Mouse (Mus musculus): ENCODE results near the gene Crb1.
"Not testable (repeated sequence)": the region's sequence is repeated elsewhere in the genome, so short reads cannot be mapped to it uniquely, and the experiment has no call there.

Crb1 gene

GRCm38 (mm10) chr1:139376638-139377286 is at the start of gene Crb1:
Gene Crb1 (minus strand): TSS chr1:139377100.
- peak; percentile 31; the same call in 1 of the 2 replicates for ATAC-seq (ENCODE audit: insufficient number of reproducible peaks, low FRiP score, low TSS enrichment)

DNA sequence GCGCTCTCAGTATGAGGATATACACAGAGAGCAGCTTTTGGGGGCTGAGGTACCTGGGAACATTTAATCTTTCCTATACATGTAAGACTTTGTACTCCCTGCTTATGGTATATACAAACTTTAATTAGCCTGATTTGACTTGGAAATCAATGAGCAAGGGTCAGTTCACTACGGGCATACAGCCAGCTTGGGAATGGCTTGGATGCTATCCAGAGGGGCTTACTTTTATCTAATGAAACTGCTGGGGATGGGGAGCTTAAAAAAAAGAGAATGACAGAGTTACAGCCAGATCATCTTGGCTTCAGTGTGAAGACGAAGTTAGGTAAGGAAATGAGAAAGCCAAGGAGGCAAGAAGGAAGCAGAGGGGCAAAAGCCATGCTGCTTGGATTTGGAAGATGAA is 48.1 kb upstream of the Crb1 start:
- no peak for ATAC-seq (ENCODE audit: insufficient number of reproducible peaks, low FRiP score, low TSS enrichment)

DNA sequence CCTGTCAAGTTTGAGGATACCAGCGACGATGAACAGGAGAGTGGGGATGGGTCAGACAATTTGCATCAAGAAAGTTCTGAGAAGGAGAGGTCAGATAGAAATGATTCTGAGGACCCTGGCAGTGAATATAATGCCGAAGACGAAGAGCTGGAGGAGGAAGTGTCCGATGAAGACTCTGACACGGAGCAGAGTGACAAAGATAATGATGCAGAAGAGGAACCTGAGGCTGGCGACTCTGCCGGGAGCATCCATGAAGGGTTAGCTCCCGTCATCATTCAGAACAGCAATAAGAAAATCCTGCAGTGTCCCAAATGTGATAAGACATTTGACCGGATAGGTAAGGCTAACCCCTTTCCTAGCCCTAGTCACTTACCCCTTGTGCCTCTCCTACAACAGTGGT is 47.0 kb upstream of the Crb1 start:
- no peak for ATAC-seq (ENCODE audit: insufficient number of reproducible peaks, low FRiP score, low TSS enrichment)

DNA sequence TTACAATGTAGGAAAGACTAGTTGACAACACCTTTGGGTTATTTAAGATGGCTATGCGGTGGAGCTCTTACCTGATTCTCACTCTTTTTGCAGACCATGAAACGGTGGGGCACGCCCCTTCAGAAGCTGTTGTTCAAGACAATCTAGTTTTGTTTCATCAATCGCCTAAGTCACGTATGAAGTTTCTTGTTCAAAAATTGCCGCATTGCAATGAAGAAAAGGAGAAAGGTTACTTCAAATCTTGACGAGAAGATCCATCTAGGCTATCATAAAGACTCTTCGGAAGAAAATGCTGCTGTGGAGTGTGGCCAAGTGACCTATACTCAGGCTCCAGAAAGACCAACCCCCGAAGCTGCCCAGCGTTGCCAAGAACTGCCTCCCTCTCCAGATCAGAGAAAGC is 46.0 kb upstream of the Crb1 start:
- no peak for ATAC-seq (ENCODE audit: insufficient number of reproducible peaks, low FRiP score, low TSS enrichment)

GRCm38 (mm10) chr1:139421875-139422791 is 45.2 kb upstream of the Crb1 start, which contains the start of gene Zbtb41:
Gene Zbtb41 (plus strand): TSS chr1:139422288.
- peak; percentile 94 for ATAC-seq (ENCODE audit: insufficient number of reproducible peaks, low FRiP score, low TSS enrichment)

DNA sequence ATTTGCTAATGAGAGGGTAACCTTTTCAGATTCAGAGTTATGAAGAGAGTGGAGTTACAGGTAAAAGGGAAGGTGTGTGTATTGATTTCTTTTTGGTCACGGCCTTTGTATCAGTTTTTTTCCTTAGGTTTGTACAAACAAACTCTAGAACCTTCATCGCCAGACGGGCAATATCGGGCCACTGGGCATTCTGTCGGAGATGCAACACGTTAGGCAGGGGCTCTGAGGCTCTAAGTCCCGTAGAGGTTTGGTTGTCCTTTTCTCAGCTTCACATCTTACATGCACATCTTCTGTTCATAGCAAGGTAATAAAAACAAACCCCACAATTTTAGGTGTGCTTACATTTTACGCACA is 44.6 kb upstream of the Crb1 start:
- ATAC-seq (ENCODE audit: insufficient number of reproducible peaks, low FRiP score, low TSS enrichment) = peak; percentile 26

DNA sequence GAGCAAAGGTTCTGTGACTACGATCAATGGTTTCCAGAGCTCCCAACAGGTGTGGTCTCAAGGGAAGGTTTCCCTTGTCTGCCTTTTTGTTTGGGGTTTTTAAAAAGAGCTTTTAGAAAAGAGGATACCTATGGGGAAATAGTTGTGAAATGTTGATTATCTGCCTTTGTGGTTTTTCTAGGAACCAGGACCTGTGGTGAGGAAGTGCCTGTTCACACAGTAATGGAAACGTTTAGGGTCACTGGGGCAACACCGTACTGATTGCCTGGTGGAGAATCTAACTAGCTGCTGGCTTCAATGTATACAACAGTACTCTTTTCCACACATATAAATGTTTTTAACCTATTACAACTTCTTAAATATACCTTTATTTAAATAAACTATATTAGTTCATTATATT is 36.6 kb upstream of the Crb1 start:
- ATAC-seq (ENCODE audit: insufficient number of reproducible peaks, low FRiP score, low TSS enrichment) = no peak

DNA sequence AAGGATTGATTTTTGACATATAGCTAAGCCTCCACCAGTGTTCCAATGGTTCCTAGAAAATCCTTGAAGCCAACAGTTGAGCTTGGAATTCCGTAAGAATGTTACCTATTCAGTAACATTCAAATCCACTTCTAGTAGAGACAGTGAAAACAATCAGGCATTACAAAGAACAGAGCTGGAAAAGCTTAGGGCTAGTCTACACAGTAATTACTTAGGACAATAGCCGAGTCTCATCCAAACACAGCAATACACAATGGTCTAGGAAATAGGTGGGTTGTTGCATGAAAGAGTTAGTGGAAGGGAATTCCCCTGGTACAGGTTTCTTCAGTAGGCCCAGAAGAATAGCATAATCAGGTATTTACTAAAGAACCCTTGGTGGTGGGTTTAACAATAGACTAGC is 35.5 kb upstream of the Crb1 start:
- ATAC-seq (ENCODE audit: insufficient number of reproducible peaks, low FRiP score, low TSS enrichment) = not testable (repeated sequence)

DNA sequence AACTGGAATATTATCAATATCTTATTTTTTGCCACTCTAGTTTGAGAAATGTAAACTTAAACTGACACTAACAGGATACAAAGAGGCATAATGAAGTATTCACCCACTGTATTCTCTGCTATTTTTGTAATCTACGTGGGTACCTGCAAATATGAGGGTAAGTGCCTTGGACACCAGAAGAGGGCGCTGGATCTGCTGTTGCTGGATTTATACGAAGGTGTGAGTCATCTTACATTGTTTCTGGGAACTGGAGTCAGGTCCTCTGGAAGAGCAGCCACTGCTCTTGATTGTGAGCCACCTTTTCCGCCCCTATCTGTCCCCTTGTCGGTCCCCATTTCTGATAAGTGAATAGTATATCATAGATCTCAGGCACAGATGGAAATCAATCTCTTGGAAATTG is 30.8 kb upstream of the Crb1 start:
- no peak for ATAC-seq (ENCODE audit: insufficient number of reproducible peaks, low FRiP score, low TSS enrichment)

- no peak for ATAC-seq (ENCODE audit: insufficient number of reproducible peaks, low FRiP score, low TSS enrichment)
Observed at GRCm38 (mm10) chr1:139405766-139406165, 28.9 kb upstream of the Crb1 start.

DNA sequence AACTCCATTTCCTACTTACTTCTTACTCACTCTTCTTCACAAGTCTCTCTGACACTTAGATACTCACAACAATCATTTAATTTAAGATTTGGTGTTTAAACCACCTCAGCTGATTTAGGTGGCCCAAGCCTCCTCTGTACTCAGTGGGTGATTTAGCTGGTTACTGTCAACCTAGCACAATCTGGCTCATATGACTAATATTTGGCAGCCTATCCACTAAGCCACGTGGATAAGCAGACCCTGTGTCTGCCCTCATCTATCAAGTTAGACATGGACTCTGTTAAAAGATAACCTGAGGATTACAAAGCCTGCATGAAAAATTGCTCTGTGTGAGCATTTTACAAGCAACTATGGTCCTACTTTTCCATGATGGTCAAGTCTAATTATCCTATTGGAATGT is 19.7 kb upstream of the Crb1 start:
- ATAC-seq (ENCODE audit: insufficient number of reproducible peaks, low FRiP score, low TSS enrichment) = no peak

GRCm38 (mm10) chr1:139391747-139392146 is 14.8 kb upstream of the Crb1 start:
- ATAC-seq (ENCODE audit: insufficient number of reproducible peaks, low FRiP score, low TSS enrichment) = no peak

DNA sequence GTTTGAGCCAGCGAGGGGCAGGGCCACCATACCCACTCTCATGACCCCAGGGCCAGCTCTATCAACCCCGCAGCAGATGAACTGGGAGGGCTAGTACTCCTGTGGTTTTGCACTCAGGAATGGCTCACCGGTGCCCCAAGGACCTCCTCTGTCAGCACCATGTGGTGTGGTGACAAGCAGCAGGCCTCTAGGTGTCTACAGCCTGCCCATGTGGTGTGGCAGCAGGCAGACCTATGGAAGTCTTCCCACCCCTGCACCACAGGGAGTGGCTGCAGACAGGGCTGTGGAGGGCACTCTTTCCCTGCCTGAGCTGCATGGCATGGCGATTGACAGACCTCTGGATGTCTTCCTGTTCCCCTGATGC is 2.7 kb upstream of the Crb1 start:
- no peak for ATAC-seq (ENCODE audit: insufficient number of reproducible peaks, low FRiP score, low TSS enrichment)

DNA sequence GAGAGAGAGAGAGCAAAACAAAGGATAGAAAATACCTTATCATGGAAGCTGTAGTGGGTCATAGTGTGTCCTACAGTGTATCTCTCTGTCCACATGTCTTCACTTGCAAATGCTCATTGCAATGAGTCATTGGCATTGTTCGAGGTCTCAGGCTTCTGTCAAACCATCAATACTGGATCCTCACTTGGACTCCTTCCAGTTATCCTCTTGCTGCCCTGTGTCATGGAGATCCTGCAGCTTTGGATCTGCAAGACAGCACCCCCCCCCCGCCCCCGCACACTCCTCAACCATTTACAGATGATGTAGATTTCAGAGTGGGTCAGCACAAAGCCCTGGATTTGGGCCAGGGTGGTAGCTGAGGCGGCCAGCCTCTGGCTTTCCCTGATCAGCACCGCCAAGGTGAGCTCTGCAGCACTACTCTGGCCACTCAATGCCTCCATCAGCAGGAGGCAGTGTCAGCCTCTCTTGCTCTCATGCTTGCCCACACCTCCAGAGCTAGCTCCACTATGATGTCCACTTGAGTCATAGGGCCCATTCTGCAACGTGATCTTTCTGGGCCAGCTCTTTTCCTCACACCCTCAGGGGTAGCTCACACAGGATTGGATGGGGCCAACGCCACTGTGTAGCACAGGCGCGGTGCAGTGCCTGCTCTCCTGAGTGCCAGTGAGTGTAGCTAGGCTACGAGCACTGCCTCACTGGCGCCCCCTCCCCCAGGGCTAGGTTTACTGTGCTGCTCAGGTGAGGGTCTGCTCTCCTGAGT is 2.1 kb upstream of the Crb1 start:
- 0 out of 2 replicates have a peak, but pooled peaks have one; percentile 40 for ATAC-seq (ENCODE audit: insufficient number of reproducible peaks, low FRiP score, low TSS enrichment)

GRCm38 (mm10) chr1:139375900-139376299 is 1.0 kb downstream of the Crb1 start:
- no peak for ATAC-seq (ENCODE audit: insufficient number of reproducible peaks, low FRiP score, low TSS enrichment)

GRCm38 (mm10) chr1:139371341-139371740 is 5.6 kb downstream of the Crb1 start:
- ATAC-seq (ENCODE audit: insufficient number of reproducible peaks, low FRiP score, low TSS enrichment) = no peak

DNA sequence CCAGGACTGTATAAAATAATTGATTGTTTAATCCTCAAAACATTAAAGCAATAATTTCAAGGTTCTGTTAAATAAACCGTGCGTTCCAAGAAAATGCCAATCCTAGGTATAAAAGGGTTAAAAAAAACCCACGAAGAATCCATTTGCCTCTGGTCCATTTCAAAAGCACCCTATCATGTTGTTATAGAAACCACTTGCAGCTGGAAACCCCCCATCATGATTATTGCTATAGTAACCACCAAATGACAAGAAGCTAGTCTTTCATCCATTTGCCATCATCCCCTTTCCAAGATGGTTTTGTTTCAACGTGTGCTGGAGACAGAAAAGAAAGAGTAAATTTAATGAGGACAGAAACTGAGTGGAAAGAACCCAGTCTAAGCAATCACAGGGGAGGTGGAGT is 28.3 kb downstream of the Crb1 start:
- no peak for ATAC-seq (ENCODE audit: insufficient number of reproducible peaks, low FRiP score, low TSS enrichment)

- ATAC-seq (ENCODE audit: insufficient number of reproducible peaks, low FRiP score, low TSS enrichment) = no peak
Observed at GRCm38 (mm10) chr1:139346602-139347371, 30.1 kb downstream of the Crb1 start.

GRCm38 (mm10) chr1:139346030-139346601 is 30.8 kb downstream of the Crb1 start:
- no peak for ATAC-seq (ENCODE audit: insufficient number of reproducible peaks, low FRiP score, low TSS enrichment)

Measured in cerebellum, adult (tissue).